Mouse (Mus musculus): ENCODE data around the gene Hoxa6. TPM values are rescaled to one million over a fixed set of nuclear protein-coding genes. Genes with fewer than 3 reads are reported as not detected.

Gene Hoxa6
- total and polyA plus RNA-seq, 3 experiments, result 0.58 to 2.2 (median 2.1) TPM

DNA sequence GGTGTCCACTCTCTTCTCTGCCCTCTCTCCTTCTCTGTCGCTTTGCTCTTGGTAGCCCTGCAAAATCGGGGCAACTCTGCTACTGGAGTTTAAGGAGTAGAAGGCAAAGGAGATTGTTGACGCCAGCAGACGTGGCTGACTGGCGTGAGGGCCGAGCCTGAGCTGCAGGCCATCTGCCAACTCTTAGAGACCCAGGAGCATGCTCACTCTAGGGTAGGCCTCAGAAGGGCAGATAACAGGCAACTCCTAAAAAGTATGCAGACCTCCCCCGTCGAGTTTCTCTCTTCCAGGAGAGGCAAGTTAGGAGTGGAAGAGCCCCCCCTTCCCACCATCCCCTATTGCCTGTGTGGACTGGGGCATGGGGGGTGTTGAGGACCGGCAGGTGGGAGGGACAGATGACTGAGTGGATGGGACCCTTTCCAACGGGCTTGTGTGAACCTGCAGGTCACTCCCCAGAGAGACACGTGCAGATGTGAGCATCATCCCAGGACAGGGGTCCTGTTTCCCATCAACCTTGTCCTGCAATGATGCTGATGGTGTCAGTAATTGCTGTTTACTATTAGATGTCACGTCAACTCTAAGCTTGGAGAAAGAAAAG is 49.3 kb downstream of the Hoxa6 start:
- in situ Hi-C loops (cut with MboI; ENCODE audit: low pct_ligation_motif_present, low pct_unique_long_range_greater_than_20kb, low sequenced_read_pairs) (no loop called here), dilution Hi-C loops (cut with MboI; ENCODE audit: extremely low pct_ligation_motif_present, extremely low pct_unique_long_range_greater_than_20kb, low sequenced_read_pairs) (no loop called here)
- Histone ChIP-seq H3K27me3 (replicated peaks) (no peaks in the 10 kb centered on the region), H3K4me1 (ENCODE audit: control insufficient read depth in 1 of 2, insufficient read depth in 2 of 2) (peaks cover 2 to 17% of the 10 kb centered on the region in 2 experiments; a peak in 3 of 4 replicates), H3K4me2 (ENCODE audit: insufficient read depth, low read depth, poor library complexity, severe bottlenecking) (peak overlapping the region; percentile 95), H3K4me3 (replicated peaks in 1 of 3; ENCODE audit: low read depth in 2 of 3, low read length in 2 of 3, poor library complexity in 1 of 3) (peak overlapping the region; percentile 83 to 92 (median 88)), H3K36me3 (replicated peaks in 1 of 2; ENCODE audit: control insufficient read depth in 1 of 2, insufficient read depth in 1 of 2, low read length in 1 of 2) (peaks cover 6 to 33% of the 10 kb centered on the region in 2 experiments), H3K27ac (ENCODE audit: insufficient read depth, low read depth) (peak overlapping the region; percentile 39), H3K9ac (ENCODE audit: insufficient read depth, low read depth) (peak overlapping the region; percentile 96), H3K9me3 (replicated peaks; ENCODE audit: low read length) (no peaks in the 10 kb centered on the region), H3K79me2 (replicated peaks; ENCODE audit: control insufficient read depth, extremely low read depth, insufficient read depth, poor library complexity, severe bottlenecking) (peaks cover 7% of the 10 kb centered on the region; the same call in 1 of the 2 replicates)
- TF ChIP-seq NRF1 (IDR thresholded peaks at IDR 0.05; ENCODE audit: low read depth, low read length), result peak; percentile 59
- peak; percentile 54; the same call in 1 of the 2 replicates for TF ChIP-seq MXI1 (IDR thresholded peaks at IDR 0.05; ENCODE audit: low read depth, low read length)
- no peak for TF ChIP-seq UBTF (IDR thresholded peaks at IDR 0.05; ENCODE audit: low read depth, low read length)
- no peak for TF ChIP-seq GABPA (IDR thresholded peaks at IDR 0.05; ENCODE audit: insufficient replicate concordance, low read depth, low read length)
- peak; percentile 37; the same call in 1 of the 2 replicates for TF ChIP-seq POLR2A (IDR thresholded peaks at IDR 0.05; ENCODE audit: low read depth, low read length)
- TF ChIP-seq BHLHE40 (IDR thresholded peaks at IDR 0.05; ENCODE audit: low read depth, low read length), result peak; percentile 67
- TF ChIP-seq MAX (IDR thresholded peaks at IDR 0.05; ENCODE audit: low read length), result 0 out of 2 replicates have a peak, but pooled peaks have one; percentile 12
- peak; percentile 33; the same call in 1 of the 2 replicates for TF ChIP-seq TCF12 (IDR thresholded peaks at IDR 0.05; ENCODE audit: low read depth, low read length)
- TF ChIP-seq ZNF384 (IDR thresholded peaks at IDR 0.05; ENCODE audit: low read depth, low read length), result no peak
- DNase-seq (ENCODE audit: extremely low read depth), result peak; percentile 33

DNA sequence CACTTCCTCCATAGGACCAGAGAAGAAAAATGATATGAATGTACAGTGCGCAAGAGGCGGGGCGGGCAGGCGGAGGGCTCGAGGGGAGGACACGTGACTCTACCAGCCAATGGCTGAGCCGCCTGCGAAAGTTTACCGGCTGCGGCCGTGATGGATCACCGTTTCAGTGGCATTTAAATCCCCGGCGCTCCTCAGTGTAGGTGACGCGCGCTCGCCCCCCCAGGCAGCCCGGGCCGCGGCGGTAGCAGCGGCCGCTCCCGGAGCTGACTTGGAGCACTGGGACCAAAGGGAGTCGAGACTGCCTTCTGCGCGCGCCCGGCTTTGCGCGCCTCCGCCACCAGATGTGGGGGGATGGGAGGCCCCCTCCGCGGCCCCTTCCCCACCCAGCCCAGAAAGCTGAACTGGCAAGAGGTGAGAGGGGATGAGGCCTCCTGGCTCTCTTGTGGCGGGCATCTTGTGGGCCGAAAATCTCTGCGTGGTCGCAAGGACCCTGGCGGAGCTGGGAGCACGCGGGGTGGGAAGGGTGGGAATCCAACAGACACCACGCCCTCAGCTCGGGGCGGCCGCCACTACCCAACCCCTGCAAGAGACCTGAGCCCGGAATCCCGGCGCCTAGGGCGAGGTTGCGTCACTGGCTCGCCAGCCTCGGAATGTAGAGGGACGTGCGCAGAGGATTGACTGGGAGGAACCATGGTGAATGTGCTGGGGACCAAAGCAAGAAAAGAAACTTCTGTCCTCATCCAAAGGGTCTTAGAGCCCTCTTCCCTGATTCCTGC is 50.1 kb downstream of the Hoxa6 start, which contains the start of gene Hoxa1:
Gene Hoxa1 (minus strand): TSS at position 42 of the 776 bp plus-strand sequence.
- Histone ChIP-seq H3K79me2 (replicated peaks; ENCODE audit: control insufficient read depth, extremely low read depth, insufficient read depth, poor library complexity, severe bottlenecking) (peaks cover 7% of the 10 kb centered on the region; the same call in 1 of the 2 replicates), H3K9ac (ENCODE audit: insufficient read depth, low read depth) (peak within 1 kb of the TSS; percentile 96), H3K27ac (ENCODE audit: insufficient read depth, low read depth) (peak within 1 kb of the TSS; percentile 39; the same call in 1 of the 2 replicates), H3K27me3 (replicated peaks) (no peaks in the 10 kb centered on the region), H3K4me2 (ENCODE audit: insufficient read depth, low read depth, poor library complexity, severe bottlenecking) (peak within 1 kb of the TSS; percentile 95), H3K4me3 (replicated peaks in 1 of 3; ENCODE audit: low read depth in 2 of 3, low read length in 2 of 3, poor library complexity in 1 of 3) (peak within 1 kb of the TSS; percentile 83 to 92 (median 88)), H3K4me1 (ENCODE audit: control insufficient read depth in 1 of 2, insufficient read depth in 2 of 2) (peaks cover 2 to 17% of the 10 kb centered on the region in 2 experiments; a peak in 3 of 4 replicates), H3K9me3 (replicated peaks; ENCODE audit: low read length) (no peaks in the 10 kb centered on the region), H3K36me3 (replicated peaks in 1 of 2; ENCODE audit: control insufficient read depth in 1 of 2, insufficient read depth in 1 of 2, low read length in 1 of 2) (peaks cover 4 to 25% of the 10 kb centered on the region in 2 experiments)
- DNase-seq (ENCODE audit: extremely low read depth), result peak; percentile 90
- in situ Hi-C loops (cut with MboI; ENCODE audit: low pct_ligation_motif_present, low pct_unique_long_range_greater_than_20kb, low sequenced_read_pairs) (no loop called here), dilution Hi-C loops (cut with MboI; ENCODE audit: extremely low pct_ligation_motif_present, extremely low pct_unique_long_range_greater_than_20kb, low sequenced_read_pairs) (no loop called here)
- peak; percentile 69 for TF ChIP-seq BHLHE40 (IDR thresholded peaks at IDR 0.05; ENCODE audit: low read depth, low read length)
- TF ChIP-seq NELFE (IDR thresholded peaks at IDR 0.05; ENCODE audit: low read depth, low read length), result 0 out of 2 replicates have a peak, but pooled peaks have one; percentile 34
- TF ChIP-seq UBTF (IDR thresholded peaks at IDR 0.05; ENCODE audit: low read depth, low read length), result no peak
- peak; percentile 66 for TF ChIP-seq NRF1 (IDR thresholded peaks at IDR 0.05; ENCODE audit: low read depth, low read length)
- no peak for TF ChIP-seq CTCF (conservative IDR thresholded peaks at IDR 0.05 in 1 of 2, IDR thresholded peaks at IDR 0.05 in 1 of 2; ENCODE audit: low read depth in 2 of 2, low read length in 2 of 2)
- TF ChIP-seq MXI1 (IDR thresholded peaks at IDR 0.05; ENCODE audit: low read depth, low read length), result peak; percentile 14; the same call in 1 of the 2 replicates
- TF ChIP-seq HCFC1 (IDR thresholded peaks at IDR 0.05; ENCODE audit: low read depth, low read length), result 0 out of 2 replicates have a peak, but pooled peaks have one; percentile 16
- TF ChIP-seq MAZ (IDR thresholded peaks at IDR 0.05; ENCODE audit: low read depth, low read length), result 0 out of 2 replicates have a peak, but pooled peaks have one; percentile 79
- peak; percentile 90 for TF ChIP-seq USF2 (conservative IDR thresholded peaks at IDR 0.05; ENCODE audit: low read depth, low read length)
- peak; percentile 68; the same call in 1 of the 2 replicates for TF ChIP-seq TBP (conservative IDR thresholded peaks at IDR 0.05; ENCODE audit: low read depth, low read length)
- peak; percentile 96 for TF ChIP-seq USF1 (IDR thresholded peaks at IDR 0.05; ENCODE audit: low read depth, low read length)
- TF ChIP-seq CHD2 (IDR thresholded peaks at IDR 0.05; ENCODE audit: low read length), result no peak
- TF ChIP-seq MYC (IDR thresholded peaks at IDR 0.05; ENCODE audit: low read depth, low read length), result no peak
- peak; percentile 65 for TF ChIP-seq POLR2A (IDR thresholded peaks at IDR 0.05; ENCODE audit: low read depth, low read length)
- TF ChIP-seq MAX (IDR thresholded peaks at IDR 0.05; ENCODE audit: low read length), result peak; percentile 94
- TF ChIP-seq SIN3A (IDR thresholded peaks at IDR 0.05; ENCODE audit: low read length), result peak; percentile 43; the same call in 1 of the 2 replicates
- TF ChIP-seq RCOR1 (conservative IDR thresholded peaks at IDR 0.05; ENCODE audit: low read depth, low read length), result no peak
- TF ChIP-seq ELF1 (IDR thresholded peaks at IDR 0.05; ENCODE audit: low read depth, low read length), result 0 out of 2 replicates have a peak, but pooled peaks have one; percentile 31
- TF ChIP-seq TCF12 (IDR thresholded peaks at IDR 0.05; ENCODE audit: low read depth, low read length), result peak; percentile 59
- no peak for TF ChIP-seq EP300 (IDR thresholded peaks at IDR 0.05; ENCODE audit: low read length)
- TF ChIP-seq RAD21 (IDR thresholded peaks at IDR 0.05; ENCODE audit: low read depth, low read length), result no peak

Data from CH12.LX (cell line).